Mouse (Mus musculus): ENCODE data around the gene Letmd1. TPM values are rescaled to one million over a fixed set of nuclear protein-coding genes. Genes with fewer than 3 reads are reported as not detected.
"Not testable (repeated sequence)": the region's sequence is repeated elsewhere in the genome, so short reads cannot be mapped to it uniquely, and the experiment has no call there.

The Letmd1 gene
- polyA plus RNA-seq, 1 experiment from 2014 or later = 53.1 TPM

DNA sequence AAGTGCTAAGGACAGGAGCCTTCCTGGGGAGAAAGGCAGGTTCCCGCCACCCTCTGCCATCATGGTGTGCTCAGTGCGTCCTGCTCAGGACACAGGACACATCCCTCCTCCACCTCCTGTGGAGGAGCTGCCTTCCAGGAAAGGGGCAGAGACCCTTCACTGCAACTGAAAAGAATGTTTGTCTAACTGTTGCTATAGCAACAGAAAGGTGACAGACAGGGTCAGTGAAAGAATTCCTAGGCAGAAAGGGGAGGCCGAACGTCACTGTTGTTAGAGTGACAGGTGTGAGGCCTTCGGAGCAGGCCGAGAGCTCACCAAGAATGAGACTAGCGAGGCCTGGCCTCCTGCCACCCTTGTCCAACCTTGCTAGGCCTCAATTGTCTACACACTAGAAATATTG, 17.6 kb downstream of the Letmd1 start:
- Histone ChIP-seq H3K4me2 (no peak overlapping the region), H3K27ac (no peak overlapping the region), H3K4me3 (no peak overlapping the region), H3K4me1 (replicated peaks) (peaks cover 41% of the 10 kb centered on the region), H3K27me3 (no peaks in the 10 kb centered on the region), H3K9ac (no peak overlapping the region), H3K36me3 (peaks cover 79% of the 10 kb centered on the region), H3K9me3 (no peaks in the 10 kb centered on the region)
- 16% methylated on average over 7 of the region's 7 CpGs for WGBS
- ATAC-seq (ENCODE audit: low FRiP score) = no peak

DNA sequence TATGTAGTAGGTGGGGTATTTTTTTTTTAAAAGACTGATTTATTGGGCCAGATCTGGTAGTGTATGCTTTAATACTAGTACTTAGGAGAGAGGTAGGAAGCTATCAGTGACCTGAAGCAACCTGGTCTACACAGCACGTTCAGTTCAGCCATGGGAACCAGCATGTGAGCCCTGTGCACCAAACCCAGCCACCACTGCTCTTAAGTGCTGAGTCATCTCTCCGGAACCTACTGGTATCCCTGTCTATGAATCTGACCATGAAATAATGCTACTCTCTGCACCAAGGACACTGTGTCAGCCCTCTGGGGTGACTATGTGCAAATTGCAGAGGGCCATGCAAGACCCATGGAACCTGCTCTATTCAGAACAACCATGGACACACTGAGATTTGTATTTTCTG, 18.2 kb downstream of the Letmd1 start:
- no peak for ATAC-seq (ENCODE audit: low FRiP score)
- peaks cover 73% of the 10 kb centered on the region for H3K36me3 ChIP-seq
- peaks cover 47% of the 10 kb centered on the region for H3K4me1 ChIP-seq (replicated peaks)
- H3K9ac ChIP-seq = no peak overlapping the region
- no peak overlapping the region for H3K4me3 ChIP-seq
- no peak overlapping the region for H3K4me2 ChIP-seq
- H3K27ac ChIP-seq = no peak overlapping the region
- H3K27me3 ChIP-seq = no peaks in the 10 kb centered on the region
- 84% methylated on average over 2 of the region's 2 CpGs for WGBS
- H3K9me3 ChIP-seq = no peaks in the 10 kb centered on the region

DNA sequence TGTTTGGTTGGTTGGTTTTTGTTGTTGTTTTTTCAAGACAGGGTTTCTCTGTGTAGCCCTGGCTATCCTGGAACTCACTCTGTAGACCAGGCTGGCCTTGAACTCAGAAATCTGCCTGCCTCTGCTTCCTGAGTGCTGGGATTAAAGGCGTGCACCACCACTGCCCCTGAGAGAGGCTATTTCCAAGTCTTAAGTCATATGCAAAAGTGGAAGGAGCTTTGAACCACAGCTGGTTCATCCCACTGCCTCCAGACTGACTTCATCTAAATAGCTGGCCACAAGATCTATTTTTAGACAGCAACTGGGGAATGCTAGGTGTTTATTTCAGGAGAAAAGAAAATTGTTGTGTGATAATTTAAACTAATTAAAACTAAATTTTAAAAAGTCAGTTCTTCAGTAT, 19.5 kb downstream of the Letmd1 start:
- H3K4me3 ChIP-seq; H3K4me2 ChIP-seq; H3K9me3 ChIP-seq; H3K27ac ChIP-seq; H3K9ac ChIP-seq; H3K27me3 ChIP-seq; ATAC-seq (ENCODE audit: low FRiP score): not testable (repeated sequence)
- WGBS = 97% methylated on average over 1 of the region's 1 CpGs
- Histone ChIP-seq H3K36me3 (peaks cover 61% of the 10 kb centered on the region), H3K4me1 (replicated peaks) (peaks cover 55% of the 10 kb centered on the region)

DNA sequence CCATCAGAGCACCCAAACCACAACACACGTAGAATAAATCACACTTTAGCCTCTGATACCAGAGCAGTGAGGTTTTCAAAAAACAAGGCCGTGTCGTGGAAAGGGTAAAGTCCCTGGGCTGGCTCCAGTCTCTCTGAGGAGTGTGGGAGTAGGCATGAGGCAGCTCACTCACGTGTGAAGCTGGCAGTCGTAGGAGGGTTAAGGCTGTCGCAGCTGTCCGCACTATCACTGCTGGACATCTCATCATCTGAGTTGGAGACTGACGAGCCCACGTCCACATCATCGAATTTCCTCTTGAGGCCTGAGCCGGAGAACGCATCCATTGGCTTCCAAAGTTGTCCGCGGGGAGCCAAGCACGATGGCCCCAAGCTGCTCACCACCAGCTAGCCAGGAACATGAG, 20.4 kb downstream of the Letmd1 start:
- H3K4me3 ChIP-seq = no peak overlapping the region
- peaks cover 64% of the 10 kb centered on the region for H3K4me1 ChIP-seq (replicated peaks)
- 82% methylated on average over 15 of the region's 15 CpGs for WGBS
- H3K9ac ChIP-seq = no peak overlapping the region
- peaks cover 53% of the 10 kb centered on the region for H3K36me3 ChIP-seq
- no peak overlapping the region for H3K4me2 ChIP-seq
- no peak for ATAC-seq (ENCODE audit: low FRiP score)
- no peak overlapping the region; the same call in 1 of the 2 replicates for H3K27ac ChIP-seq
- no peaks in the 10 kb centered on the region for H3K9me3 ChIP-seq
- H3K27me3 ChIP-seq = no peaks in the 10 kb centered on the region

DNA sequence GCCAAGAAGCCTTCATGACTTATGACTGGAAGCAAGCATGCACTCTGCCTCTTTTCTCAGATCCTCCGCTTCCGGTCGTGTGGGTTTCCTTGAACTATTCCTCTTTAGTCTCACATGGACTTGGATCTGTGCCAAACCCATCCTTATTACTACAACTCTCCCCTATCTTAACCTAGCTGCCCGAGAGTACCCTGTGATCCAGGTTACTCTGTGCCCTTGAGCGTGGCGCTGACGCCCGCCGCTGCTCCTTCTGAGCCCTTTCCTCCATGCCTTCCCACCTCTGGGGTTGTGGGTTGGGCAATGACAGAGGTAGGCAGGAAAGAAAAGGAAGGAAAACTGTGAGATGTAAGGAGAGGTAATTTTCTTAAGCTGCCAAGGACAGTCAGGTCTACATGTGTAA, 23.1 kb downstream of the Letmd1 start:
- H3K4me3 ChIP-seq = peak overlapping the region; percentile 19; the same call in 1 of the 2 replicates
- no peak for ATAC-seq (ENCODE audit: low FRiP score)
- H3K9ac ChIP-seq = peak overlapping the region; percentile 5; the same call in 1 of the 2 replicates

DNA sequence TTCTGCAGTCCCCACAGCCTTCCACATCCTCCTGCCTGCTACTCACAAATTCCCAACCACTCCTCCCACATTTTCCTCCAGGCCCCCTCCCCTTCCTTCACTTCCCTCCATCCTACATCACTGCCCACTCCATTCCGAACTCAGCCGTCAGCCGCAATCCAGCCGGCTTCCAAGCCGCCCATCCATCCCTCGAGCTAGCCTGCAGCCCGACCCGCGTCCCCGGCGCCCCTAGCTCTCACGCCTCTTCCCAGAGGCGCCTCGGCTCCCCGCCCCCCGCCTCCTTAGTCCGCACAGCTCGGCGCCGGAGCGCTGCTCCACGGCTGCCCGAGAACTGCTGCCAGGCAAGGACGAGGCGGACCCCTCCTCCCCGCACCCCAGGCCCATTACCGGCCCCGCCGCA, 25.8 kb downstream of the Letmd1 start:
- Histone ChIP-seq H3K9me3 (no peaks in the 10 kb centered on the region), H3K27me3 (no peaks in the 10 kb centered on the region), H3K36me3 (0 out of 2 replicates have a peak, but pooled peaks cover 5% of the 10 kb centered on the region), H3K4me1 (replicated peaks) (peaks cover 44% of the 10 kb centered on the region), H3K4me2 (peak overlapping the region; percentile 85), H3K27ac (peak overlapping the region; percentile 99), H3K4me3 (peak overlapping the region; percentile 76), H3K9ac (peak overlapping the region; percentile 98)
- peak; percentile 88 for ATAC-seq (ENCODE audit: low FRiP score)
- WGBS = 0% methylated on average over 29 of the region's 29 CpGs

More for the DNA sequence above, 23.1 kb downstream of the Letmd1 start:
- H3K4me1 ChIP-seq (replicated peaks) = peaks cover 57% of the 10 kb centered on the region
- H3K27me3 ChIP-seq = no peaks in the 10 kb centered on the region
- peaks cover 26% of the 10 kb centered on the region for H3K36me3 ChIP-seq
- H3K9me3 ChIP-seq = no peaks in the 10 kb centered on the region
- WGBS = 72% methylated on average over 9 of the region's 9 CpGs
- H3K27ac ChIP-seq = no peak overlapping the region
- H3K4me2 ChIP-seq = peak overlapping the region; percentile 85

DNA sequence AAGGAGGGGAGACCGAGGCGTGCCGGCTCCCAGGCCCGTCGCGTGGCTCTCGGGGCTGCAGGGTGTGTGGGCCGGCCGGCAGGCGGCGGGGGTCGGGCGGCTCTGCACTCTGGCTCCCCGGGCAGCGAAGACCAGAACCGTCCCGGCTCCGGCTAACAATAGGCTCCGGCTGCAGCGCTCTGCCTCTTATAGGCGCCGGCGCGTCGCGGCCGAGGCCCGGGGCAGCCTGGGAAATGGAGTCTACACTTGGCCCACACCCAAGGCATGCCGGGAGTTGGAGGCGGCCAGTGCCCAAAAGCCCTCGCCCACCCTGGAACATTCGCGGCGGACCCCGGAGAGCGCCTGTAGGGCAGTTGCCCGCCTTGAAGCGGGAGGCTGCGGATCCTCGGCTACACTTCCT, 26.3 kb downstream of the Letmd1 start, which contains the start of gene Csrnp2:
TSS of gene Csrnp2 (minus strand) at position 387 of the 400 bp plus-strand sequence.
- H3K27me3 ChIP-seq = no peaks in the 10 kb centered on the region
- H3K4me3 ChIP-seq = peak within 1 kb of the TSS; percentile 76
- H3K9ac ChIP-seq = peak within 1 kb of the TSS; percentile 98
- peak; percentile 97 for ATAC-seq (ENCODE audit: low FRiP score)
- peak within 1 kb of the TSS; percentile 85 for H3K4me2 ChIP-seq
- peak within 1 kb of the TSS; percentile 99 for H3K27ac ChIP-seq
- H3K4me1 ChIP-seq (replicated peaks) = peaks cover 41% of the 10 kb centered on the region
- H3K9me3 ChIP-seq = no peaks in the 10 kb centered on the region
- H3K36me3 ChIP-seq = 0 out of 2 replicates have a peak, but pooled peaks cover 5% of the 10 kb centered on the region
- WGBS = under 1% methylated on average over 37 of the region's 40 CpGs

DNA sequence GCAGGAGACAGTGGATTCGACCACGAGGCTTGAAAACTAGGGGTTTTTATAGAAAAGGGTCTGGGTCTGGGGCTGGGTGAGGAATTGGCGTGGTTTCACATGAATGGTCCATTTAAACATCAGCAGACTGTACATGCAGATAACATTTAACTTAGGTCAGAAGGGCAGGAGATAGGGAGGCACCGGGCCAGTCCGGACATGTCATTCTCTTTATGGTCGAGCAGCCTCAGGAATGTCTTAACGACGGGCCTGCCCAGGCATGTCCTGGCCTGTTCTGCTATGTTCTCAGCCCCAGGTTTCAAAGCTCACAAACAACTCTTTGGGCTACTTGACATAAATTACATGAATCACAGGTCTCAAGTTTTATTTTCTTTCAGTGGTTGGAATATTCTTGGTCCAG, 30.7 kb downstream of the Letmd1 start:
- H3K4me3 ChIP-seq; ATAC-seq (ENCODE audit: low FRiP score); H3K27me3 ChIP-seq; H3K27ac ChIP-seq; H3K9me3 ChIP-seq; H3K4me2 ChIP-seq; H3K4me1 ChIP-seq (replicated peaks); H3K9ac ChIP-seq: not testable (repeated sequence)
- peaks cover 24% of the 10 kb centered on the region for H3K36me3 ChIP-seq
- WGBS = 90% methylated on average over 8 of the region's 8 CpGs

DNA sequence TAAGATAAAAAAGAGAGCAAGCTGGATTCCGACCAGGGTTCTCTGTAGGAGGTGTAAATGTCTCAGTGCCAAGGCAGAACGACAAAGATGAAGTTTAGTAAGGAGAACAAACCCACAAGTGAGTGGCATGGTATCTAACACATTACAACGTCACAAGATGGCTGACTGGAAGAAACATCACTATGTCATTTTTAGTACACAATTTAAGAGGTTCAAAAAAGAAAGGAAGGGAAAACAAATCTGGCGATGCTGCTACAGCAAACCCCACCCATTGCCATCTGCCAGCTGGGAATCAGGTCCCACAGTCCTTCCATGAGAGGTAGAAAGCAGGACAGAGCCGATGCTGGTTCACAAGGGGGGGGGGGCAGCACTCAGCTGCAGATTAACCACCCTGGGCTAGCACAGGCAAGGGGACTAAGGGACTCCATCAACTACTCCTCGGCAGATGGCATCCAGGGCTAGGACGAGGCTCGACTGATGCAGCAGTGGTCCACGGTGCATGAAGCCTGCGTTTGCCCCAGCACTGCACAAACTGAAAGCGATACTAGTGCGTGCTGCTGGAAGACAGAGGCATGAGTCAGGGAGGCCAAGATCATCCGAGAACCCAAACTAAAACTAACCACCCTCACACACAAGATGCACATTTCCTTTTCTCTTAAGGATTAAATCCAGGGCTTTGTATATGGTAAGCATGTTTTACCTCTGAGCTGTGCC, 39.8 kb downstream of the Letmd1 start:
- Histone ChIP-seq H3K36me3 (peaks cover 90% of the 10 kb centered on the region), H3K27me3 (no peaks in the 10 kb centered on the region), H3K4me3 (no peak overlapping the region), H3K4me2 (no peak overlapping the region), H3K9me3 (no peaks in the 10 kb centered on the region), H3K9ac (no peak overlapping the region), H3K4me1 (replicated peaks) (no peaks in the 10 kb centered on the region), H3K27ac (no peak overlapping the region)
- WGBS = 92% methylated on average over 13 of the region's 13 CpGs
- ATAC-seq (ENCODE audit: low FRiP score) = no peak

DNA sequence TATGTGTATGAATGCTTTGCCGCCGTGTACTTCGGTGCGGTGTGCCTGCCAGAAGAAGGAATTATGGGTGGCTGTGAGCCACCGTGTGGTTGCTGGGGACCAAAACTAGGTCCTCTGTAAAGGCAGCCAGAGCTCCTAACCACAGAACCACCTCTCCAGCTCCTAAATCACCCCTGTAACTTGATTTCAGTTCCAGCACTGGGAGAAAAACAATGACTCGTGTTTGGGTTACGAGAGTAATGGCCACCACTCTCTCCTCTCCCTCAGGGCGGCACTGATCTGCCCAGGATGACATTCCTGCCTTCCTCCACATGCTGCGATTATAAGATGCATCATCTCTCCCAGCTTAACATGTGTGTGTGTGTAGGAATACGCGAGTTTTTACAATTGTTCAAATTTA, 41.2 kb downstream of the Letmd1 start:
- 94% methylated on average over 11 of the region's 11 CpGs for WGBS

DNA sequence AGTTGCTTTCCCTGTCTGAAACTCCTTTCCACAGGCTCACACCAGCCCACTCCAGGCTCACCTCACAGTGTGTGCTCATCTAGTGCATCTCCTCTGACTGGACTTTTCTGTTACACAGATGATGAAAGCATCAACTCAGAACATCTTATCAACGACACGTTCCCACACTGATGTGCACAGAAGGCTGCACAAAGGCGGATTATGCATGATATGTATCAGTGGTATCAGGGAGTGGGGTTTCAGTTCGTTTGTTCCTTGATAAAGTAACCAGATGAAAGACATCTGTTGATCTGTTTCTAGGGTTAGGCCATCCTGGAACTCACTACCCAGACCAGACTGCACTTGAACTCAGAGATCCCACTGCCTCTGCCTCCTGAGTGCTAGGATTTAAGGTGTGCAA, 44.6 kb downstream of the Letmd1 start:
- H3K9ac ChIP-seq = no peak overlapping the region
- H3K36me3 ChIP-seq = peaks cover 81% of the 10 kb centered on the region
- no peaks in the 10 kb centered on the region for H3K4me1 ChIP-seq (replicated peaks)
- no peak for ATAC-seq (ENCODE audit: low FRiP score)
- WGBS = 92% methylated on average over 4 of the region's 4 CpGs
- no peak overlapping the region for H3K4me2 ChIP-seq
- H3K4me3 ChIP-seq = no peak overlapping the region
- H3K9me3 ChIP-seq = no peaks in the 10 kb centered on the region
- no peaks in the 10 kb centered on the region for H3K27me3 ChIP-seq
- H3K27ac ChIP-seq = no peak overlapping the region

More for the DNA sequence above, 41.2 kb downstream of the Letmd1 start:
- Histone ChIP-seq H3K27ac (no peak overlapping the region), H3K4me2 (no peak overlapping the region), H3K27me3 (no peaks in the 10 kb centered on the region), H3K9me3 (no peaks in the 10 kb centered on the region), H3K4me3 (no peak overlapping the region), H3K9ac (no peak overlapping the region), H3K4me1 (replicated peaks) (no peaks in the 10 kb centered on the region), H3K36me3 (peaks cover 89% of the 10 kb centered on the region)
- no peak for ATAC-seq (ENCODE audit: low FRiP score)

DNA sequence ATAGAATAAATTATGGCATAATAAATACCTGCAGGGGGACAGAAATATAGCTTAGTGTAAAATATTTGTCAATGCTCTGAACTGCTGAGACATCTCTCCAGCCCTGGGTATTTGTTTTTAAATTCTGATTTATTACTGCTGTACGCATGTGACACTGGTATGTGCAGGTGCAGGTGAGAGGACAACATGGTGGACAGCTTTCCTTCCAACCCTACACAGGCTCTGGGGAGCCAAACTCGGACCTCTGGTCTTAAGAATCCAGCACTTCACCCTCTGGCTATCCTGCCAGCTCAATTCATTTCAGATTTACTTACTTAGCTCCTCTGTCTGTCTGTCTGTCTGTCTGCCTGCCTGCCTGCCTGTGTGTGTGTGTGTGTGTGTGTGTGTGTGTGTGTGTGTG, 46.3 kb downstream of the Letmd1 start:
- Histone ChIP-seq H3K4me3 (no peak overlapping the region), H3K9me3 (no peaks in the 10 kb centered on the region), H3K27ac (no peak overlapping the region), H3K4me2 (no peak overlapping the region), H3K4me1 (replicated peaks) (no peaks in the 10 kb centered on the region), H3K36me3 (peaks cover 84% of the 10 kb centered on the region), H3K9ac (no peak overlapping the region), H3K27me3 (no peaks in the 10 kb centered on the region)
- 95% methylated on average over 2 of the region's 2 CpGs for WGBS
- ATAC-seq (ENCODE audit: low FRiP score) = no peak

DNA sequence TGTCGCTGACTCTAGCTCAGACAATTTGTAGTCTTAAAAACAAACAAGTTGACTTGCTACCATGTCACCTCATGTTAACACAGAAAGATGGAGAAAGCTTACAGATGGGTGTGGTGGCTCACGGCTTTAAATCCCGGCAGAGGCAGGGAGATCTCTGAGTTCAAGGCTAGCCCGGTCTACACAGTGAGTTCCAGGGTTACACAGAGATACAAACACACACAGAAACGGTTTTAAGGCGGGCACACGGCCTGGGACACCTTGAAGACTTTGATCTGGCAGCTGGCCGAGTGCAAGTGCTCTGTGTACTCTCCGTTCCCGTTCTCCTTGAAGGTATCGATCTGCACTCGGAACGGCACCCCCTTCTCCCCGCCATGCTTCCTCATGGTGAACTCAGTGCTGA, 51.5 kb downstream of the Letmd1 start:
- ATAC-seq (ENCODE audit: low FRiP score) = no peak
- no peaks in the 10 kb centered on the region for H3K9me3 ChIP-seq
- H3K36me3 ChIP-seq = peaks cover 75% of the 10 kb centered on the region
- H3K4me1 ChIP-seq (replicated peaks) = no peaks in the 10 kb centered on the region
- 93% methylated on average over 14 of the region's 14 CpGs for whole genome bisulfite sequencing
- H3K27me3 ChIP-seq = no peaks in the 10 kb centered on the region
- no peak overlapping the region for H3K9ac ChIP-seq
- no peak overlapping the region for H3K4me2 ChIP-seq
- no peak overlapping the region for H3K4me3 ChIP-seq
- H3K27ac ChIP-seq = no peak overlapping the region

Data from hindbrain, embryonic 13.5 days (tissue).